Mouse (Mus musculus): ENCODE data around the gene Satl1.
"Not testable (repeated sequence)": the region's sequence is repeated elsewhere in the genome, so short reads cannot be mapped to it uniquely, and the experiment has no call there.

Gene Satl1

GRCm38 (mm10) chrX:112406679-112407078, at the start of gene Satl1:
Gene Satl1 (minus strand): TSS chrX:112406779.
- DNase-seq = no peak

- DNase-seq = no peak
Observed at GRCm38 (mm10) chrX:112438064-112438463, 31.5 kb upstream of the Satl1 start.

- DNase-seq = no peak
Observed at GRCm38 (mm10) chrX:112437580-112437979, 31.0 kb upstream of the Satl1 start.

- DNase-seq = not testable (repeated sequence)
Observed at GRCm38 (mm10) chrX:112422998-112423397, 16.4 kb upstream of the Satl1 start.

- DNase-seq = no peak
Observed at GRCm38 (mm10) chrX:112412309-112412708, 5.7 kb upstream of the Satl1 start.

GRCm38 (mm10) chrX:112370577-112371410, 35.8 kb downstream of the Satl1 start:
- DNase-seq = peak; percentile 61

- DNase-seq = no peak
Observed at GRCm38 (mm10) chrX:112368426-112368825, 38.2 kb downstream of the Satl1 start.

- DNase-seq = no peak
Observed at GRCm38 (mm10) chrX:112348395-112348791, 58.2 kb downstream of the Satl1 start.

GRCm38 (mm10) chrX:112347467-112348394, 58.8 kb downstream of the Satl1 start:
- no peak for DNase-seq

GRCm38 (mm10) chrX:112339486-112339885, 67.1 kb downstream of the Satl1 start:
- no peak for DNase-seq

All from cerebellum, adult 9-11 months (tissue).